Comparison of ENCODE assay signal across 17 mouse cellular contexts in the genomic region with DNA sequence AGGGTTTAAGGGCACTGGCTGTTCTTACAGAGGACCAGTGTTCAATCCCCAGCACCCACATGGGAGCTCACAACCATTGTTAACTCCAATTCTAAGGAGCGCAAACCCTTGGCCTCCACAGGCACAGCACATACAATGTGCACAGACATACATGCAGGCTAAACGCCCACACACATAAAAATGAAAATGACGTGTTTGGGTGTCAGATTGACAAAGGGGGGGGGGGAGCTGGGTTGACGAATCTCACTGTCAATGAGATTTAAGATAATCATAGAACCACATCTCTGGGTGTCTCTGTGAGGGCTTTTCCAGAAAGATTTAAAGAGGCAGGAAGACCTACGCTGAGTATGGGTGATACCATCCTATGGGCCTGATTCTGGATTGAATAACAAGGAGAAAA.
"Had no signal": no experiment of that assay in that cellular context is flagged by ENCODE, and none has a peak within 500 bp of the region (broad histone marks: within the 10 kb centered on the region; RNA-seq: fewer than 3 reads in every experiment).

No protein-coding gene starts in this region.

- ATAC-seq: hindbrain, postnatal 0 days; inflammation-experienced regulatory T-cells, adult 6 months; intestine, embryonic 15.5 days; liver, embryonic 12.5 days had no signal

- H3K4me3 ChIP-seq: heart, embryonic 13.5 days; heart, embryonic 15.5 days; hindbrain, embryonic 13.5 days; hindbrain, embryonic 15.5 days; intestine, embryonic 15.5 days; limb, embryonic 13.5 days; limb, embryonic 15.5 days; liver, embryonic 12.5 days had no signal

- DNase-seq: gastrocnemius, postnatal 10 days; gastrocnemius, postnatal 25 days; kidney, adult 18-20 months; layer of hippocampus, adult 9-11 months; layer of hippocampus, postnatal 36 days; left cerebral cortex, postnatal 4 days had no signal

- H3K9me3 ChIP-seq: heart, embryonic 13.5 days; heart, embryonic 15.5 days; hindbrain, embryonic 13.5 days; hindbrain, embryonic 15.5 days; intestine, embryonic 15.5 days; limb, embryonic 13.5 days; limb, embryonic 15.5 days; liver, embryonic 12.5 days had no signal

- H3K27me3 ChIP-seq: hindbrain, embryonic 15.5 days; intestine, embryonic 15.5 days; limb, embryonic 13.5 days; limb, embryonic 15.5 days had no signal

- H3K9ac ChIP-seq: heart, embryonic 13.5 days; heart, embryonic 15.5 days; hindbrain, embryonic 13.5 days; hindbrain, embryonic 15.5 days; intestine, embryonic 15.5 days; limb, embryonic 13.5 days; limb, embryonic 15.5 days; liver, embryonic 12.5 days; liver, embryonic 14.5 days had no signal

- H3K27ac ChIP-seq: heart, embryonic 13.5 days; heart, embryonic 15.5 days; hindbrain, embryonic 13.5 days; hindbrain, embryonic 15.5 days; hindbrain, postnatal 0 days; intestine, embryonic 15.5 days; limb, embryonic 13.5 days; limb, embryonic 15.5 days; liver, embryonic 12.5 days; liver, embryonic 14.5 days had no signal

- H3K4me1 ChIP-seq: hindbrain, embryonic 13.5 days had no signal

- H3K36me3 ChIP-seq: heart, embryonic 13.5 days; heart, embryonic 15.5 days; hindbrain, embryonic 13.5 days; hindbrain, embryonic 15.5 days; intestine, embryonic 15.5 days; limb, embryonic 13.5 days; limb, embryonic 15.5 days; liver, embryonic 12.5 days had no signal

- H3K4me2 ChIP-seq: heart, embryonic 13.5 days; heart, embryonic 15.5 days; hindbrain, embryonic 13.5 days; hindbrain, embryonic 15.5 days; intestine, embryonic 15.5 days; limb, embryonic 13.5 days; limb, embryonic 15.5 days; liver, embryonic 12.5 days had no signal
